Mouse (Mus musculus) liver, embryonic 14.5 days (tissue): ENCODE measurements around the gene Zfp689. TPM values are rescaled to one million over a fixed set of nuclear protein-coding genes. Genes with fewer than 3 reads are reported as not detected.
A peak's percentile ranks its signal among the peaks of the same experiment; 100 is the strongest.
"Not testable (repeated sequence)": the region's sequence is repeated elsewhere in the genome, so short reads cannot be mapped to it uniquely, and the experiment has no call there.

Source experiments
- ATAC-seq: fragments of 200-750 bp; cut with Nextera tagmentation; 2 replicates; pipeline ENCODE4 v1.8.0; 2017; ENCODE audit warnings: moderate number of reproducible peaks, mild to moderate bottlenecking, moderate library complexity; ENCODE audit not compliant: insufficient read depth
- DNase-seq, 3 experiments: peaks; one replicate each; pipeline ENCODE4 v3.0.0-alpha.2; 2012 to 2013; ENCODE audit warnings: low read depth in 3 of 3, low spot score in 3 of 3
- H3K27ac ChIP-seq: fragments of 300-500 bp; sonication (generic); 2 replicates; pipeline ENCODE4 v1.5.1; 2014; ENCODE audit warnings: moderate library complexity, mild to moderate bottlenecking, control low read depth, inconsistent platforms
- H3K27me3 ChIP-seq: fragments of 300-500 bp; sonication (generic); 2 replicates; pipeline ENCODE4 v1.6.1; 2014; ENCODE audit warnings: mild to moderate bottlenecking, low read length, moderate library complexity; ENCODE audit not compliant: control insufficient read depth, insufficient read depth
- H3K36me3 ChIP-seq: fragments of 300-500 bp; sonication (generic); replicated peaks from 2 replicates; pipeline ENCODE4 v1.6.1; 2014; ENCODE audit warnings: low read depth; ENCODE audit not compliant: control insufficient read depth, insufficient read depth
- H3K4me1 ChIP-seq, 2 experiments: fragments of 200-500 bp in 1 of 2; fragments of 300-500 bp in 1 of 2; sonication (generic) in 1 of 2; replicated peaks; 2 replicates each; pipeline ENCODE4 v1.6.1; 2012 to 2014; ENCODE audit warnings: antibody characterized with exemption in 1 of 2, inconsistent platforms in 1 of 2, low read length in 1 of 2; ENCODE audit not compliant: control insufficient read depth in 2 of 2, insufficient read depth in 2 of 2
- H3K4me2 ChIP-seq: fragments of 300-500 bp; sonication (generic); 2 replicates; pipeline ENCODE4 v1.6.1; 2014; ENCODE audit warnings: low read depth, mild to moderate bottlenecking, control low read depth, moderate library complexity
- H3K4me3 ChIP-seq, 2 experiments: fragments of 200-500 bp in 1 of 2; fragments of 300-500 bp in 1 of 2; sonication (generic) in 1 of 2; 2 replicates each; pipeline ENCODE4 v1.5.1; 2012 to 2014; ENCODE audit warnings: low read depth in 2 of 2, low read length in 2 of 2, mild to moderate bottlenecking in 2 of 2, control low read depth in 1 of 2, inconsistent platforms in 1 of 2, moderate library complexity in 1 of 2; ENCODE audit not compliant: insufficient read depth in 1 of 2
- H3K9ac ChIP-seq: fragments of 300-500 bp; sonication (generic); replicated peaks from 2 replicates; pipeline ENCODE4 v1.6.1; 2014; ENCODE audit warnings: mild to moderate bottlenecking, control low read depth, moderate library complexity
- H3K9me3 ChIP-seq: fragments of 300-500 bp; sonication (generic); 2 replicates; pipeline ENCODE4 v1.6.1; 2016; ENCODE audit warnings: low read length, mixed read lengths; ENCODE audit not compliant: control insufficient read depth
- CTCF ChIP-seq: IDR thresholded peaks from 2 replicates; pipeline ENCODE4 v1.5.1; 2016; ENCODE audit warnings: antibody characterized with exemption, low read depth, control low read depth
- EP300 ChIP-seq: IDR thresholded peaks from 2 replicates; pipeline ENCODE4 v1.6.1; 2016; ENCODE audit warnings: antibody characterized with exemption, low read depth
- WGBS: fragments of 180-500 bp; shearing (Covaris S2); extraction: QIAGEN DNeasy Blood & Tissue Kit; methylation state at CpG from one replicate; pipeline ENCODE4 v1.1.7; 2014; ENCODE audit not compliant: insufficient replicate concordance; 5-methylcytosine and 5-hydroxymethylcytosine counted together
- polyA plus RNA-seq, 2 experiments: library from polyadenylated mRNA; depleted of rRNA in 1 of 2; stranded (reverse) in 1 of 2; unstranded in 1 of 2; fragments of >200 nt; fragmentation: Nextera tagmentation in 1 of 2; extraction: Ambion mirVana in 1 of 2; gene quantifications; 2 replicates each; pipeline versions ENCODE4 v1.2.1 to v1.2.3; 2012 to 2014

The Zfp689 gene
- polyA plus RNA-seq, 2 experiments, result 1.3 to 1.8 TPM

DNA sequence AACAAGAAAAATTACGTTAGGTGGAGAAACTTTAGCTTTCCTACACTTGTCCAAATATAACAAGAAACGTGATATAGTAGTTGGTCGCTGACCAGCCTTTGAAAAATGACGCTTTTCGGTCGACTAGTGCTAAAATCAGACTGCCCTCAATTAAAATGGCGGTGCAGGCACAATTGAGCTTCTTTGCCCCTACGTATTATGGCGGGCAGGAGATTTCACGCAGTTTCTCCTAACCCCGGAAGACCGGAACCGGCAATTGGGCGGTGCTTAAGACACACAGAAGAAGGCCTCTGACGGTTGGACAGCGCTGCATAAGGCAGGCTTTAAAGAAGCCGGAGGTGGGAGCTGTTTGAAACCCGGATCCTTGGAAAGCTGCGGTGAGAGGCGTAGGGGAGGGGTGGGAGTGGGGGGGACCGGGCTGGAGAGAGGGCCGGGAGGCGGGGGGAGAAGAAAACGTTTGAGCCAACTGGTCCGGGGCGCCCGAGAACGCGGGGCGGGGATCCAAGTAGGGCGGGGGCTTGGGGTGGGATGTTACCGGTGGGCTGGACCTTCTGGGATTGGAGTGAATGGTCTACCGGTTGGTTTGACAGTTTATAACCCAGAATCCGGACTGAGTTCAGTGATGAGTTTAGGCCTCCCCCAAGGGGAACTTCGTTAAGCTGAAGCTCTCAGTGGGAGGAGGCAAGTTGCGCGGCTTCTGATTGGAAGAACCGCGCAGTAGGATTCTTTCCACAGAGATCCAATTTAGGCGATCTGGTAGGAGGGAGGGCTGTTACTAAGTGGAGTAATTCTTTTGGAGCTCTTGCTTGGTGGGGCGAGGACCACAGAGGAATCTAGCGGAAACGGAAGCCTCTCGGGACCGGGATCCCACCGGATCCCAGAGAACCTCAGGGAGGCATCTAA is 22.0 kb upstream of the Zfp689 start:
- ATAC-seq (peak; percentile 91), DNase-seq (peak; percentile 92 to 94 (median 94))
- Histone ChIP-seq H3K4me1 (peaks cover 13 to 17% of the 10 kb centered on the region in 2 experiments), H3K9me3 (no peaks in the 10 kb centered on the region; the same call in 1 of the 2 replicates), H3K4me2 (peak overlapping the region; percentile 89), H3K27me3 (no peaks in the 10 kb centered on the region), H3K4me3 (peak overlapping the region; percentile 93 to 99), H3K9ac (peak overlapping the region; percentile 95), H3K27ac (peak overlapping the region; percentile 94), H3K36me3 (peaks cover 32% of the 10 kb centered on the region)
- TF ChIP-seq EP300 (peak; percentile 41), CTCF (no peak)
- WGBS, result under 1% methylated on average over 45 of the region's 46 CpGs

DNA sequence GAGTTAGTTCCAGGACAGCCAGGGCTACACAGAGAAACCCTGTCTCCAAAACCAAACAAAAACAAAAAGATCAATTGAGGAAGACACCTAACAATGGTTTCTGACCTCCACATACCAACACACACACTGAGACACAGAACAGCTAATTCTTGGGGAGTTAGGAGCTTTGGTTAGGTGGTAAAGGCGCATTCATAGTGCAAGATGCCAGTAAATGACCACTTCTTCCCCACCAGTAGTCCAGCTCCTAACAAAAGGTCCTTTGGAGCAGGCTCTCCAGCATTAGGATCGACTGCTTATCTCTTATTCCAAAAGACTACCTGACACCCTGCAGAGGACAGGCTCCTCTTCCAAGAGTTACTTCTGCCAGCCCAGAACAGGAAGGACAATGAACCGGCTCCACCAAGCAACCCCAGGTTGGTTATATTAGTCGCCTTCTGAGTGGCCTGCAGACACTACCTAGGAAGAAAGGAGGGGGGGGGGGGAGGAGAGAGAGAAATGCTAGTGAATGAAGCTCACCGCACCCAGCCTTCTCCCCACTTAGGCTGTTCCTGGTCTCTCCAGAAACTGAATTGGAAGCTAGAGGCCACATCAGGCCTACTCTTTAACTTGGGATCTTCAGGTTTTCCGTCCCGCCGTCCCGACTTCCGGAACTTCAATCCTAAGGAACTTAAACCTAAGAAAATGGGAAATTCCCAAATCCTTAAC is 21.2 kb upstream of the Zfp689 start:
- Histone ChIP-seq H3K27ac (peak overlapping the region; percentile 94), H3K4me2 (peak overlapping the region; percentile 89), H3K4me1 (peaks cover 16 to 23% of the 10 kb centered on the region in 2 experiments), H3K27me3 (no peaks in the 10 kb centered on the region), H3K9me3 (no peaks in the 10 kb centered on the region; the same call in 1 of the 2 replicates), H3K4me3 (peak overlapping the region; percentile 93 to 99), H3K9ac (peak overlapping the region; percentile 95), H3K36me3 (peaks cover 24% of the 10 kb centered on the region)
- peak; percentile 36; the same call in 1 of the 2 replicates for ATAC-seq
- no peak for DNase-seq
- WGBS, result 11% methylated on average over 10 of the region's 10 CpGs
- TF ChIP-seq CTCF, result no peak
- no peak for TF ChIP-seq EP300

DNA sequence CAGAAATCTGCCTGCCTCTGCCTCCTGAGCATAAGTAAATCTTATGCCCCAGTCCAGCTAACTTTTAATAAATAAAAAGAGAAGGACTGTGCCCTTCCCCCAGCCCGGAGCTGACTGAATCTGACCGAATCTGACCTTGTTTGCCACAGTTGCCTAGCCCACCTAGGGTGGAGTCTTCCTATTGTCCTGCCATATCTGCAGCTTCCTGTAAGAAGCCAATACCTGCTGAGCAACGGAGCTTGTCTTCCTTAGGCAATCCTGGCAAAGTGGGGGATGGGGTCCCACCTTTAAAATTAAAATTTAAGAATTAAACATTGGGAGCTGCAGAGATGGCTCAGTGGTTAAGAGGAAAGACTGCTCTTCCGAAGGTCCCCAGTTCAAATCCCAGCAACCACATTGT is 17.6 kb upstream of the Zfp689 start:
- peaks cover 5% of the 10 kb centered on the region; the same call in 1 of the 2 replicates for H3K36me3 ChIP-seq
- no peaks in the 10 kb centered on the region for H3K27me3 ChIP-seq
- no peak overlapping the region for H3K4me2 ChIP-seq
- no peak overlapping the region for H3K4me3 ChIP-seq
- no peak overlapping the region for H3K27ac ChIP-seq
- WGBS, result 87% methylated on average over 4 of the region's 4 CpGs
- H3K9me3 ChIP-seq, result no peaks in the 10 kb centered on the region; the same call in 1 of the 2 replicates
- ATAC-seq (no peak), DNase-seq (no peak)
- H3K9ac ChIP-seq, result no peak overlapping the region
- H3K4me1 ChIP-seq, result peaks cover 9 to 17% of the 10 kb centered on the region in 2 experiments
- no peak for TF ChIP-seq CTCF
- no peak for TF ChIP-seq EP300

DNA sequence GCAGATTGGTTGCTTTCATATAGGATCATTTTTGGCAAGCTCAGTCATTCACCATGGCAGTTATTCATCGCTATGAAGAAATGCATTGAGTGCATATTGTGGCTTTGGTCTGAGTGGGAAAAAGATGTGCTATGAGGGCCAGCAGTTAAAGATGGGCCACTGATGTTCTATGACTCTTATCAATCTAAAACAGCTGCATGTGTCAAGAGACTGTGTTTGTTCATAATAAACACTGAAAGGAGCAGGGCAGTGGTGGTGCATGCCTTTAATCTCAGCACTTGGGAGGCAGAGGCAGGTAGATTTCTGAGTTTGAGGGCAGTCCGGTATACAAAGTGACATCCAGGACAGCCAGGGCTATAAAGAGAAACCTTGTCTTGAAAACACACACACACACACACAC is 16.7 kb upstream of the Zfp689 start:
- not testable (repeated sequence) for H3K27me3 ChIP-seq, H3K4me2 ChIP-seq, H3K9me3 ChIP-seq, H3K36me3 ChIP-seq, DNase-seq, H3K9ac ChIP-seq, H3K27ac ChIP-seq, H3K4me3 ChIP-seq
- 0 out of 2 replicates have a peak, but pooled peaks have one; percentile 22 for TF ChIP-seq EP300
- ATAC-seq, result 0 out of 2 replicates have a peak, but pooled peaks have one; percentile 38
- WGBS, result 80% methylated on average over 2 of the region's 2 CpGs
- H3K4me1 ChIP-seq, result peaks cover 9 to 17% of the 10 kb centered on the region in 2 experiments

DNA sequence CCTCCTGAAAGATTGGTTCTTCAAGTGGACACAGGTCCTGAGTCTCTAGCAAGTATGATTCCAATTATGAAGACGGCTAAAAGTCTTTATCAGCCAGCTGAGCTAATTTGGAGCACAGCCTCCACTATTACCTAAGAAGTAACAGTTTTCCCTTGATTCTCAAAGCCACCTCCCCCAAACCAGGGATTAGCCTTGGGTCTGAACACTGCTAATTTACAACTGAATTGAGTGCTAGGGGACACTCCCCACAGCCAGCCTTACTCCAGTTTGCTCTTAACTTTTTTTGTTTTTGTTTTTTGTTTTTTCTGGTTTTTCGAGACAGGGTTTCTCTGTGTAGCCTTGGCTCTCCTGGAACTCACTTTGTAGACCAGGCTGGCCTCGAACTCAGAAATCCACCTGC is 16.2 kb upstream of the Zfp689 start:
- H3K27ac ChIP-seq, result no peak overlapping the region

DNA sequence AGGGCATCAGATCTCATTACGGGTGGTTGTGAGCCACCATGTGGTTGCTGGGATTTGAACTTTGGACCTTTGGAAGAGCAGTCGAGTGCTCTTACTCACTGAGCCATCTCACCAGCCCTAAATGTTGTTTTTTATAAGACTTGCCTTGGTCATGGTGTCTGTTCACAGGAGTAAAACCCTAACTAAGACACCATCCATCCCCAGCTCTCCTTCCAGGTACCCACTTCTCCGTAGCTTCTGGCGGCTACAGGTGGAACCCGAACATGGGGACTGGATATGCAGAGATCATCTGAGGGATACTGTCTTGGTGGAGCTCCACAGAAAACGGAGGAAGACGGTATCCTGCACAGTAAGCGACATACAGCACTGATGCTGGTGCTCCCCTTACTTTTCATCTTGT is 10.4 kb upstream of the Zfp689 start, which contains the start of gene Prr14:
Gene Prr14, plus strand, starts transcription at position 301 of the 400 bp plus-strand sequence.
- H3K9me3 ChIP-seq, ATAC-seq, H3K27me3 ChIP-seq, DNase-seq, H3K4me1 ChIP-seq, H3K27ac ChIP-seq, H3K36me3 ChIP-seq, H3K9ac ChIP-seq: not testable (repeated sequence)
- 91% methylated on average over 8 of the region's 8 CpGs for WGBS
- Histone ChIP-seq H3K4me2 (peak within 1 kb of the TSS; percentile 36; the same call in 1 of the 2 replicates), H3K4me3 (peak within 1 kb of the TSS; percentile 6 to 16; a peak in 2 of 4 replicates)

More for the DNA sequence above, 16.2 kb upstream of the Zfp689 start:
- Histone ChIP-seq H3K9ac (no peak overlapping the region), H3K36me3 (peaks cover 5% of the 10 kb centered on the region; the same call in 1 of the 2 replicates), H3K4me1 (peaks cover 9 to 15% of the 10 kb centered on the region in 2 experiments), H3K4me3 (no peak overlapping the region), H3K27me3 (no peaks in the 10 kb centered on the region), H3K4me2 (no peak overlapping the region), H3K9me3 (no peaks in the 10 kb centered on the region; the same call in 1 of the 2 replicates)
- no peak for DNase-seq
- ATAC-seq, result no peak
- 71% methylated on average over 3 of the region's 3 CpGs for WGBS
- TF ChIP-seq CTCF (no peak), EP300 (no peak)
